Mouse (Mus musculus) spleen, adult 2 months (tissue): ENCODE results near the gene Slc30a10. TPM values are rescaled to one million over a fixed set of nuclear protein-coding genes. Genes with fewer than 3 reads are reported as not detected.

Source experiments
- DNase-seq, 2 experiments: peaks; one replicate each; pipeline versions ENCODE4 v3.0.0 to v3.0.0-alpha.2; 2012 to 2021; ENCODE audit warnings: low spot score in 2 of 2, low read depth in 1 of 2
- H3K27ac ChIP-seq: fragments of 200-500 bp; 2 replicates; pipeline ENCODE4 v1.5.1; 2012; ENCODE audit warnings: low read length, inconsistent platforms; ENCODE audit not compliant: insufficient read depth
- H3K27me3 ChIP-seq: fragments of 200-500 bp; 2 replicates; pipeline ENCODE4 v1.6.1; 2012; ENCODE audit warnings: mild to moderate bottlenecking, moderate library complexity, low read length, inconsistent platforms; ENCODE audit not compliant: control insufficient read depth, insufficient read depth
- H3K36me3 ChIP-seq: fragments of 200-500 bp; 2 replicates; pipeline ENCODE4 v1.6.1; 2012; ENCODE audit warnings: mild to moderate bottlenecking, low read length, inconsistent platforms; ENCODE audit not compliant: control insufficient read depth, insufficient read depth
- H3K4me1 ChIP-seq: fragments of 200-500 bp; 2 replicates; pipeline ENCODE4 v1.6.1; 2011; ENCODE audit warnings: inconsistent platforms; ENCODE audit not compliant: control insufficient read depth, insufficient read depth, insufficient read length
- H3K4me3 ChIP-seq: fragments of 200-500 bp; 2 replicates; pipeline ENCODE4 v1.5.1; 2011; ENCODE audit warnings: mild to moderate bottlenecking, inconsistent platforms; ENCODE audit not compliant: insufficient read depth, insufficient read length; ENCODE audit errors: extremely low read depth
- CTCF ChIP-seq: fragments of 200-500 bp; IDR thresholded peaks from 2 replicates; pipeline ENCODE4 v1.5.1; 2011; ENCODE audit warnings: mild to moderate bottlenecking, inconsistent platforms; ENCODE audit not compliant: insufficient read depth, insufficient read length, insufficient replicate concordance; ENCODE audit errors: extremely low read depth
- POLR2A ChIP-seq: fragments of 200-500 bp; IDR thresholded peaks from 2 replicates; pipeline ENCODE4 v1.6.1; 2011; ENCODE audit warnings: low read depth, low read length, inconsistent platforms
- WGBS: fragments of 180-500 bp; shearing (Covaris S2); methylation state at CpG from one replicate; pipeline ENCODE4 v1.1.7; 2018; 5-methylcytosine and 5-hydroxymethylcytosine counted together
- polyA plus RNA-seq: library from polyadenylated mRNA; depleted of rRNA; stranded (reverse); fragments of >200 nt; gene quantifications from 2 replicates; pipeline ENCODE4 v1.2.3, GENCODE M21; 2012; rRNA removed

The Slc30a10 gene
- polyA plus RNA-seq, 1 experiment, result 0.28 TPM

DNA sequence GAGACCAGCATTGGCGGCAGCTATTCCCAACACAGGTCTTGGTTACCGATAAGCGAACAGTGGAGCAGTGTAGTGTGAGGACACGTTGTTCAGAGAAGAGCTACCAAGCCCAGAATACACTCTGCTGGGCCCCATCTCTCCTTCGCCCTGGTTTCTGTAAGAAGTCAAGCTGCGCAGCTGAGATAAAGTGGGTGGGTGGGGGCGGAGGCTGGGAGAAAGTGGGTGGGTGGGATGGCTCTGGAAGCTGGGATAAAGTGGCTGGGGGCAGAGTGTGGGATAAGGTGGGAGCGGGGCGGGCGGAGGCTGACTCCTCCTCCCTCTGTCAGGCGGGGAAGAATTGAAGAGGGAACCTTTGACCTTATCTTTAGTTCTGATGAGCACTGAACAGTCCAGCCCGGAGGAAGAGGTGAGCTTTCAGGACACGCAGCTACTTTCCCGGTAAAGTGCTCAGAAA is 60.9 kb downstream of the Slc30a10 start:
- no peak for DNase-seq
- no peaks in the 10 kb centered on the region for H3K4me1 ChIP-seq
- 83% methylated on average over 14 of the region's 14 CpGs for WGBS
- no peak overlapping the region for H3K27ac ChIP-seq
- TF ChIP-seq POLR2A (no peak), CTCF (no peak)
- no peaks in the 10 kb centered on the region for H3K27me3 ChIP-seq
- H3K4me3 ChIP-seq, result no peak overlapping the region
- H3K36me3 ChIP-seq, result no peaks in the 10 kb centered on the region

- WGBS, result 84% methylated on average over 10 of the region's 10 CpGs
- Histone ChIP-seq H3K36me3 (no peaks in the 10 kb centered on the region), H3K27ac (no peak overlapping the region), H3K27me3 (no peaks in the 10 kb centered on the region), H3K4me3 (no peak overlapping the region), H3K4me1 (no peaks in the 10 kb centered on the region)
- no peak for TF ChIP-seq CTCF
- no peak for TF ChIP-seq POLR2A
- DNase-seq, result no peak
These were observed 61.4 kb downstream of the Slc30a10 start for GRCm38 (mm10) chr1:185516041-185516440.

DNA sequence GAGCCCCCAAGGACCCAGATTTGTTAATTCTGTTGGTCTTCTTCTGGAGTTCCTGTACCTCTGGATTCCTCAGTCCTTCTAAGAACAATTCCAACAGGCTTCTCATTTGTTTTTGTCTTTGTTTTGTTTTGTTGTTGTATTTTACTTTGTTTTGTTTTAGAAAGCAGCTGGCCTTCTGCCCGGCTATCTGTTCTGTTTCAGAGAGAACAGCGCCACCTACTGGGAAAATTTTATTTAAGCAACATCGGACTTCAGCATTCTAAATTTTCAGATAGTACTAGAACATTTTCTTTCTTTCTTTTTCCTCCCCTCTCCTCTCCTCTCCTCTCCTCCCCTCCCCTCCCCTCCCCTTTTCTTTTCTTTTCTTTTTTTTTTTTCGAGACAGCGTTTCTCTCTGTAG is 62.9 kb downstream of the Slc30a10 start:
- no peak for DNase-seq
- Histone ChIP-seq H3K27me3 (no peaks in the 10 kb centered on the region), H3K4me3 (no peak overlapping the region), H3K4me1 (no peaks in the 10 kb centered on the region), H3K36me3 (no peaks in the 10 kb centered on the region), H3K27ac (no peak overlapping the region)
- TF ChIP-seq CTCF (no peak), POLR2A (no peak)
- WGBS, result 9% methylated on average over 3 of the region's 5 CpGs

Other genes with a start within 250 kb of the Slc30a10 start
- 11.6 and 13.2 TPM in 2 replicates for gene Iars2, start 125.5 kb upstream of the Slc30a10 start, polyA plus RNA-seq
- gene Bpnt1, start 122.7 kb upstream of the Slc30a10 start, polyA plus RNA-seq, result 13.6 and 16.4 TPM in 2 replicates
- 4.8 and 5.0 TPM in 2 replicates for gene Eprs, start 91.8 kb upstream of the Slc30a10 start, polyA plus RNA-seq